Mouse (Mus musculus): ENCODE measurements around the gene Cpz. TPM values are rescaled to one million over a fixed set of nuclear protein-coding genes. Genes with fewer than 3 reads are reported as not detected.

Gene Cpz
- polyA plus RNA-seq, 1 experiment from 2014 or later, result 4.8 TPM

GRCm38 (mm10) chr5:35510589-35510988 lies 14.9 kb downstream of the Cpz start:
- Histone ChIP-seq H3K4me1 (ENCODE audit: control insufficient read depth, insufficient read depth, low read length) (no peaks in the 10 kb centered on the region), H3K9me3 (ENCODE audit: control insufficient read depth, low read depth, low read length) (no peaks in the 10 kb centered on the region), H3K27me3 (ENCODE audit: control insufficient read depth, insufficient read depth, low read length) (no peaks in the 10 kb centered on the region), H3K36me3 (ENCODE audit: control insufficient read depth, insufficient read depth, low read length) (no peaks in the 10 kb centered on the region), H3K4me2 (replicated peaks; ENCODE audit: low read depth, low read length) (no peak overlapping the region), H3K9ac (replicated peaks; ENCODE audit: low read depth, low read length) (no peak overlapping the region), H3K27ac (ENCODE audit: low read length) (no peak overlapping the region), H3K4me3 (ENCODE audit: low read depth, low read length) (no peak overlapping the region)
- WGBS, result 23% methylated on average over 5 of the region's 5 CpGs
- peak; percentile 16; the same call in 1 of the 2 replicates for ATAC-seq (ENCODE audit: insufficient number of reproducible peaks, insufficient read depth, low FRiP score, low read depth)

GRCm38 (mm10) chr5:35505016-35505415 lies 20.5 kb downstream of the Cpz start:
- H3K9me3 ChIP-seq (ENCODE audit: control insufficient read depth, low read depth, low read length), result no peaks in the 10 kb centered on the region
- H3K27ac ChIP-seq (ENCODE audit: low read length), result no peak overlapping the region
- no peak overlapping the region for H3K9ac ChIP-seq (replicated peaks; ENCODE audit: low read depth, low read length)
- H3K4me2 ChIP-seq (replicated peaks; ENCODE audit: low read depth, low read length), result no peak overlapping the region
- no peak overlapping the region for H3K4me3 ChIP-seq (ENCODE audit: low read depth, low read length)
- no peak for ATAC-seq (ENCODE audit: insufficient number of reproducible peaks, insufficient read depth, low FRiP score, low read depth)
- H3K36me3 ChIP-seq (ENCODE audit: control insufficient read depth, insufficient read depth, low read length), result no peaks in the 10 kb centered on the region
- no peaks in the 10 kb centered on the region for H3K27me3 ChIP-seq (ENCODE audit: control insufficient read depth, insufficient read depth, low read length)
- WGBS, result 56% methylated on average over 7 of the region's 7 CpGs
- no peaks in the 10 kb centered on the region for H3K4me1 ChIP-seq (ENCODE audit: control insufficient read depth, insufficient read depth, low read length)

- 30% methylated on average over 7 of the region's 7 CpGs for WGBS
- H3K9me3 ChIP-seq (ENCODE audit: control insufficient read depth, low read depth, low read length), result no peaks in the 10 kb centered on the region
- H3K4me1 ChIP-seq (ENCODE audit: control insufficient read depth, insufficient read depth, low read length), result no peaks in the 10 kb centered on the region
- no peak overlapping the region for H3K4me2 ChIP-seq (replicated peaks; ENCODE audit: low read depth, low read length)
- H3K27ac ChIP-seq (ENCODE audit: low read length), result no peak overlapping the region
- no peaks in the 10 kb centered on the region for H3K27me3 ChIP-seq (ENCODE audit: control insufficient read depth, insufficient read depth, low read length)
- no peaks in the 10 kb centered on the region for H3K36me3 ChIP-seq (ENCODE audit: control insufficient read depth, insufficient read depth, low read length)
- no peak overlapping the region for H3K9ac ChIP-seq (replicated peaks; ENCODE audit: low read depth, low read length)
- no peak for ATAC-seq (ENCODE audit: insufficient number of reproducible peaks, insufficient read depth, low FRiP score, low read depth)
- no peak overlapping the region for H3K4me3 ChIP-seq (ENCODE audit: low read depth, low read length)
These were observed 28.2 kb downstream of the Cpz start for GRCm38 (mm10) chr5:35497344-35497743.

GRCm38 (mm10) chr5:35495989-35496388 lies 29.5 kb downstream of the Cpz start:
- no peak overlapping the region for H3K4me2 ChIP-seq (replicated peaks; ENCODE audit: low read depth, low read length)
- no peak overlapping the region for H3K9ac ChIP-seq (replicated peaks; ENCODE audit: low read depth, low read length)
- H3K4me3 ChIP-seq (ENCODE audit: low read depth, low read length), result no peak overlapping the region
- H3K27ac ChIP-seq (ENCODE audit: low read length), result no peak overlapping the region
- H3K4me1 ChIP-seq (ENCODE audit: control insufficient read depth, insufficient read depth, low read length), result no peaks in the 10 kb centered on the region
- H3K9me3 ChIP-seq (ENCODE audit: control insufficient read depth, low read depth, low read length), result no peaks in the 10 kb centered on the region
- H3K36me3 ChIP-seq (ENCODE audit: control insufficient read depth, insufficient read depth, low read length), result no peaks in the 10 kb centered on the region
- H3K27me3 ChIP-seq (ENCODE audit: control insufficient read depth, insufficient read depth, low read length), result no peaks in the 10 kb centered on the region
- WGBS, result 9% methylated on average over 5 of the region's 5 CpGs
- no peak for ATAC-seq (ENCODE audit: insufficient number of reproducible peaks, insufficient read depth, low FRiP score, low read depth)

- H3K4me3 ChIP-seq (ENCODE audit: low read depth, low read length), result no peak overlapping the region
- no peak overlapping the region for H3K27ac ChIP-seq (ENCODE audit: low read length)
- H3K9me3 ChIP-seq (ENCODE audit: control insufficient read depth, low read depth, low read length), result no peaks in the 10 kb centered on the region
- no peaks in the 10 kb centered on the region for H3K36me3 ChIP-seq (ENCODE audit: control insufficient read depth, insufficient read depth, low read length)
- H3K4me1 ChIP-seq (ENCODE audit: control insufficient read depth, insufficient read depth, low read length), result no peaks in the 10 kb centered on the region
- H3K4me2 ChIP-seq (replicated peaks; ENCODE audit: low read depth, low read length), result no peak overlapping the region
- no peaks in the 10 kb centered on the region for H3K27me3 ChIP-seq (ENCODE audit: control insufficient read depth, insufficient read depth, low read length)
- H3K9ac ChIP-seq (replicated peaks; ENCODE audit: low read depth, low read length), result no peak overlapping the region
- 42% methylated on average over 8 of the region's 8 CpGs for WGBS
- no peak for ATAC-seq (ENCODE audit: insufficient number of reproducible peaks, insufficient read depth, low FRiP score, low read depth)
These were observed 30.6 kb downstream of the Cpz start for GRCm38 (mm10) chr5:35494773-35495390.

- Histone ChIP-seq H3K4me3 (ENCODE audit: low read depth, low read length) (no peak overlapping the region), H3K4me2 (replicated peaks; ENCODE audit: low read depth, low read length) (no peak overlapping the region), H3K9me3 (ENCODE audit: control insufficient read depth, low read depth, low read length) (no peaks in the 10 kb centered on the region), H3K27ac (ENCODE audit: low read length) (no peak overlapping the region), H3K36me3 (ENCODE audit: control insufficient read depth, insufficient read depth, low read length) (no peaks in the 10 kb centered on the region), H3K27me3 (ENCODE audit: control insufficient read depth, insufficient read depth, low read length) (no peaks in the 10 kb centered on the region), H3K9ac (replicated peaks; ENCODE audit: low read depth, low read length) (no peak overlapping the region), H3K4me1 (ENCODE audit: control insufficient read depth, insufficient read depth, low read length) (no peaks in the 10 kb centered on the region)
- 34% methylated on average over 12 of the region's 12 CpGs for WGBS
- no peak for ATAC-seq (ENCODE audit: insufficient number of reproducible peaks, insufficient read depth, low FRiP score, low read depth)
These were observed 31.7 kb downstream of the Cpz start for GRCm38 (mm10) chr5:35493770-35494169.

GRCm38 (mm10) chr5:35479521-35479920 lies 46.0 kb downstream of the Cpz start:
- no peaks in the 10 kb centered on the region for H3K9me3 ChIP-seq (ENCODE audit: control insufficient read depth, low read depth, low read length)
- H3K4me1 ChIP-seq (ENCODE audit: control insufficient read depth, insufficient read depth, low read length), result no peaks in the 10 kb centered on the region
- no peaks in the 10 kb centered on the region for H3K27me3 ChIP-seq (ENCODE audit: control insufficient read depth, insufficient read depth, low read length)
- no peak overlapping the region for H3K4me3 ChIP-seq (ENCODE audit: low read depth, low read length)
- no peak overlapping the region for H3K9ac ChIP-seq (replicated peaks; ENCODE audit: low read depth, low read length)
- no peak overlapping the region for H3K27ac ChIP-seq (ENCODE audit: low read length)
- H3K36me3 ChIP-seq (ENCODE audit: control insufficient read depth, insufficient read depth, low read length), result no peaks in the 10 kb centered on the region
- ATAC-seq (ENCODE audit: insufficient number of reproducible peaks, insufficient read depth, low FRiP score, low read depth), result no peak
- 32% methylated on average over 4 of the region's 4 CpGs for WGBS
- H3K4me2 ChIP-seq (replicated peaks; ENCODE audit: low read depth, low read length), result no peak overlapping the region

- Histone ChIP-seq H3K9ac (replicated peaks; ENCODE audit: low read depth, low read length) (no peak overlapping the region), H3K4me2 (replicated peaks; ENCODE audit: low read depth, low read length) (no peak overlapping the region), H3K4me3 (ENCODE audit: low read depth, low read length) (no peak overlapping the region), H3K27me3 (ENCODE audit: control insufficient read depth, insufficient read depth, low read length) (no peaks in the 10 kb centered on the region), H3K36me3 (ENCODE audit: control insufficient read depth, insufficient read depth, low read length) (no peaks in the 10 kb centered on the region), H3K27ac (ENCODE audit: low read length) (no peak overlapping the region), H3K9me3 (ENCODE audit: control insufficient read depth, low read depth, low read length) (no peaks in the 10 kb centered on the region), H3K4me1 (ENCODE audit: control insufficient read depth, insufficient read depth, low read length) (no peaks in the 10 kb centered on the region)
- no peak for ATAC-seq (ENCODE audit: insufficient number of reproducible peaks, insufficient read depth, low FRiP score, low read depth)
- WGBS, result 51% methylated on average over 6 of the region's 6 CpGs
These were observed 50.3 kb downstream of the Cpz start for GRCm38 (mm10) chr5:35475236-35475635.

GRCm38 (mm10) chr5:35470885-35471528 lies 54.5 kb downstream of the Cpz start:
- WGBS, result 12% methylated on average over 7 of the region's 7 CpGs
- Histone ChIP-seq H3K4me1 (ENCODE audit: control insufficient read depth, insufficient read depth, low read length) (peaks cover 3% of the 10 kb centered on the region; the same call in 1 of the 2 replicates), H3K27me3 (ENCODE audit: control insufficient read depth, insufficient read depth, low read length) (no peaks in the 10 kb centered on the region), H3K36me3 (ENCODE audit: control insufficient read depth, insufficient read depth, low read length) (no peaks in the 10 kb centered on the region), H3K9ac (replicated peaks; ENCODE audit: low read depth, low read length) (no peak overlapping the region), H3K4me2 (replicated peaks; ENCODE audit: low read depth, low read length) (no peak overlapping the region), H3K4me3 (ENCODE audit: low read depth, low read length) (no peak overlapping the region), H3K27ac (ENCODE audit: low read length) (no peak overlapping the region), H3K9me3 (ENCODE audit: control insufficient read depth, low read depth, low read length) (no peaks in the 10 kb centered on the region)
- no peak for ATAC-seq (ENCODE audit: insufficient number of reproducible peaks, insufficient read depth, low FRiP score, low read depth)

Measured in stomach, embryonic 14.5 days (tissue).